Mouse (Mus musculus): ENCODE data around the gene Tbc1d9b. TPM values are rescaled to one million over a fixed set of nuclear protein-coding genes. Genes with fewer than 3 reads are reported as not detected.
A peak's percentile ranks its signal among the peaks of the same experiment; 100 is the strongest.

Gene Tbc1d9b
- polyA plus RNA-seq, 1 experiment = 26.4 TPM

GRCm38 (mm10) chr11:50210101-50210504, 78.9 kb downstream of the Tbc1d9b start:
- peaks cover 50% of the 10 kb centered on the region for H3K79me3 ChIP-seq (ENCODE audit: low read depth)
- peaks cover 42% of the 10 kb centered on the region for H3K36me3 ChIP-seq (ENCODE audit: control insufficient read depth, insufficient read depth)
- peak; percentile 72 for TF ChIP-seq MAX (IDR thresholded peaks at IDR 0.05)
- no peak for TF ChIP-seq USF1 (IDR thresholded peaks at IDR 0.05; ENCODE audit: low read depth)
- peaks cover 64% of the 10 kb centered on the region for H3K79me2 ChIP-seq (ENCODE audit: control insufficient read depth, insufficient read depth)
- peak overlapping the region; percentile 99 for H3K4me3 ChIP-seq (ENCODE audit: insufficient read depth, poor library complexity, severe bottlenecking)
- no peaks in the 10 kb centered on the region for H3K27me3 ChIP-seq (ENCODE audit: control insufficient read depth, insufficient read depth, insufficient read length)
- H3ac ChIP-seq (ENCODE audit: control insufficient read depth, insufficient read length, low read depth) = peak overlapping the region; percentile 82

- Histone ChIP-seq H3K36me3 (ENCODE audit: control insufficient read depth, insufficient read depth) (peaks cover 37% of the 10 kb centered on the region), H3ac (ENCODE audit: control insufficient read depth, insufficient read length, low read depth) (peak within 1 kb of the TSS; percentile 82), H3K4me3 (ENCODE audit: insufficient read depth, poor library complexity, severe bottlenecking) (peak within 1 kb of the TSS; percentile 99), H3K27me3 (ENCODE audit: control insufficient read depth, insufficient read depth, insufficient read length) (no peaks in the 10 kb centered on the region), H3K79me2 (ENCODE audit: control insufficient read depth, insufficient read depth) (peaks cover 60% of the 10 kb centered on the region), H3K79me3 (ENCODE audit: low read depth) (peaks cover 45% of the 10 kb centered on the region)
- TF ChIP-seq MYOG (IDR thresholded peaks at IDR 0.05; ENCODE audit: control insufficient read depth, extremely low read depth, insufficient read length) = no peak
- TF ChIP-seq FOSL1 (IDR thresholded peaks at IDR 0.05; ENCODE audit: insufficient read depth, low read length, poor library complexity, severe bottlenecking) = no peak
- no peak for TF ChIP-seq MAX (IDR thresholded peaks at IDR 0.05)
- no peak for TF ChIP-seq MYOD1 (IDR thresholded peaks at IDR 0.05; ENCODE audit: control insufficient read depth, insufficient read length, low read depth)
- TF ChIP-seq CEBPB (IDR thresholded peaks at IDR 0.05; ENCODE audit: low read depth) = no peak
- no peak for TF ChIP-seq USF1 (IDR thresholded peaks at IDR 0.05; ENCODE audit: low read depth)
- TF ChIP-seq CTCF (IDR thresholded peaks at IDR 0.05; ENCODE audit: control insufficient read depth, insufficient read depth, insufficient read length) = no peak
These were observed 79.4 kb downstream of the Tbc1d9b start, which contains the start of the genes Sqstm1 and Mgat4b for GRCm38 (mm10) chr11:50210505-50211151. Gene Sqstm1 (minus strand): TSS chr11:50210827. Gene Mgat4b (plus strand): TSS chr11:50210890.

- Histone ChIP-seq H3K79me2 (ENCODE audit: control insufficient read depth, insufficient read depth) (peaks cover 54% of the 10 kb centered on the region), H3K36me3 (ENCODE audit: control insufficient read depth, insufficient read depth) (peaks cover 28% of the 10 kb centered on the region), H3K4me3 (ENCODE audit: insufficient read depth, poor library complexity, severe bottlenecking) (peak overlapping the region; percentile 99), H3ac (ENCODE audit: control insufficient read depth, insufficient read length, low read depth) (no peak overlapping the region), H3K27me3 (ENCODE audit: control insufficient read depth, insufficient read depth, insufficient read length) (no peaks in the 10 kb centered on the region), H3K79me3 (ENCODE audit: low read depth) (peaks cover 36% of the 10 kb centered on the region)
- TF ChIP-seq MYOD1 (IDR thresholded peaks at IDR 0.05; ENCODE audit: control insufficient read depth, insufficient read length, low read depth) (no peak), CEBPB (IDR thresholded peaks at IDR 0.05; ENCODE audit: low read depth) (no peak), USF1 (IDR thresholded peaks at IDR 0.05; ENCODE audit: low read depth) (no peak), MYOG (IDR thresholded peaks at IDR 0.05; ENCODE audit: control insufficient read depth, extremely low read depth, insufficient read length) (no peak), MAX (IDR thresholded peaks at IDR 0.05) (no peak), CTCF (IDR thresholded peaks at IDR 0.05; ENCODE audit: control insufficient read depth, insufficient read depth, insufficient read length) (no peak), FOSL1 (IDR thresholded peaks at IDR 0.05; ENCODE audit: insufficient read depth, low read length, poor library complexity, severe bottlenecking) (no peak)
These were observed 80.3 kb downstream of the Tbc1d9b start for GRCm38 (mm10) chr11:50211322-50212059.

- Histone ChIP-seq H3K79me3 (ENCODE audit: low read depth) (peaks cover 31% of the 10 kb centered on the region), H3K36me3 (ENCODE audit: control insufficient read depth, insufficient read depth) (peaks cover 21% of the 10 kb centered on the region), H3ac (ENCODE audit: control insufficient read depth, insufficient read length, low read depth) (peak overlapping the region; percentile 22), H3K27me3 (ENCODE audit: control insufficient read depth, insufficient read depth, insufficient read length) (no peaks in the 10 kb centered on the region), H3K4me3 (ENCODE audit: insufficient read depth, poor library complexity, severe bottlenecking) (no peak overlapping the region), H3K79me2 (ENCODE audit: control insufficient read depth, insufficient read depth) (peaks cover 47% of the 10 kb centered on the region)
- peak; percentile 46 for TF ChIP-seq MAX (IDR thresholded peaks at IDR 0.05)
- no peak for TF ChIP-seq CTCF (IDR thresholded peaks at IDR 0.05; ENCODE audit: control insufficient read depth, insufficient read depth, insufficient read length)
- TF ChIP-seq MYOG (IDR thresholded peaks at IDR 0.05; ENCODE audit: control insufficient read depth, extremely low read depth, insufficient read length) = no peak
- no peak for TF ChIP-seq MYOD1 (IDR thresholded peaks at IDR 0.05; ENCODE audit: control insufficient read depth, insufficient read length, low read depth)
- TF ChIP-seq FOSL1 (IDR thresholded peaks at IDR 0.05; ENCODE audit: insufficient read depth, low read length, poor library complexity, severe bottlenecking) = no peak
- TF ChIP-seq CEBPB (IDR thresholded peaks at IDR 0.05; ENCODE audit: low read depth) = peak; percentile 76
- TF ChIP-seq USF1 (IDR thresholded peaks at IDR 0.05; ENCODE audit: low read depth) = no peak
These were observed 81.0 kb downstream of the Tbc1d9b start for GRCm38 (mm10) chr11:50212060-50212739.

GRCm38 (mm10) chr11:50212848-50213758, 81.9 kb downstream of the Tbc1d9b start:
- Histone ChIP-seq H3K79me3 (ENCODE audit: low read depth) (peaks cover 22% of the 10 kb centered on the region), H3K4me3 (ENCODE audit: insufficient read depth, poor library complexity, severe bottlenecking) (no peak overlapping the region), H3K27me3 (ENCODE audit: control insufficient read depth, insufficient read depth, insufficient read length) (no peaks in the 10 kb centered on the region), H3K79me2 (ENCODE audit: control insufficient read depth, insufficient read depth) (peaks cover 38% of the 10 kb centered on the region), H3ac (ENCODE audit: control insufficient read depth, insufficient read length, low read depth) (peak overlapping the region; percentile 22), H3K36me3 (ENCODE audit: control insufficient read depth, insufficient read depth) (peaks cover 12% of the 10 kb centered on the region)
- TF ChIP-seq CTCF (IDR thresholded peaks at IDR 0.05; ENCODE audit: control insufficient read depth, insufficient read depth, insufficient read length) = no peak
- TF ChIP-seq MYOG (IDR thresholded peaks at IDR 0.05; ENCODE audit: control insufficient read depth, extremely low read depth, insufficient read length) = no peak
- peak; percentile 32 for TF ChIP-seq FOSL1 (IDR thresholded peaks at IDR 0.05; ENCODE audit: insufficient read depth, low read length, poor library complexity, severe bottlenecking)
- TF ChIP-seq CEBPB (IDR thresholded peaks at IDR 0.05; ENCODE audit: low read depth) = peak; percentile 10
- TF ChIP-seq MYOD1 (IDR thresholded peaks at IDR 0.05; ENCODE audit: control insufficient read depth, insufficient read length, low read depth) = peak; percentile 54
- peak; percentile 71 for TF ChIP-seq MAX (IDR thresholded peaks at IDR 0.05)
- peak; percentile 90 for TF ChIP-seq USF1 (IDR thresholded peaks at IDR 0.05; ENCODE audit: low read depth)
